Mouse (Mus musculus): Measurements from ENCODE around the gene Sbno1. TPM values are rescaled to one million over a fixed set of nuclear protein-coding genes. Genes with fewer than 3 reads are reported as not detected.

Sbno1 gene
- polyA plus RNA-seq, 1 experiment from 2014 or later, result 102 TPM

GRCm38 (mm10) chr5:124456762-124457161 is 31.0 kb upstream of the Sbno1 start:
- 95% methylated on average over 6 of the region's 6 CpGs for WGBS
- no peak overlapping the region for H3K27ac ChIP-seq (ENCODE audit: low read depth, low read length)
- H3K4me3 ChIP-seq (ENCODE audit: low read depth, low read length), result no peak overlapping the region
- H3K4me2 ChIP-seq (ENCODE audit: low read depth, low read length), result no peak overlapping the region
- no peaks in the 10 kb centered on the region for H3K27me3 ChIP-seq (ENCODE audit: control insufficient read depth, insufficient read depth, low read length)
- ATAC-seq (ENCODE audit: low read depth), result no peak
- no peaks in the 10 kb centered on the region for H3K4me1 ChIP-seq (ENCODE audit: control insufficient read depth, insufficient read depth, low read length)
- H3K9me3 ChIP-seq (ENCODE audit: control insufficient read depth, low read length), result no peaks in the 10 kb centered on the region
- no peak overlapping the region for H3K9ac ChIP-seq (replicated peaks; ENCODE audit: low read depth, low read length)
- peaks cover 73% of the 10 kb centered on the region for H3K36me3 ChIP-seq (ENCODE audit: control insufficient read depth, insufficient read depth, low read length)

GRCm38 (mm10) chr5:124454082-124454419 is 28.2 kb upstream of the Sbno1 start:
- Histone ChIP-seq H3K4me3 (ENCODE audit: low read depth, low read length) (no peak overlapping the region), H3K4me2 (ENCODE audit: low read depth, low read length) (no peak overlapping the region), H3K9me3 (ENCODE audit: control insufficient read depth, low read length) (no peaks in the 10 kb centered on the region), H3K4me1 (ENCODE audit: control insufficient read depth, insufficient read depth, low read length) (no peaks in the 10 kb centered on the region), H3K9ac (replicated peaks; ENCODE audit: low read depth, low read length) (no peak overlapping the region), H3K27ac (ENCODE audit: low read depth, low read length) (no peak overlapping the region), H3K27me3 (ENCODE audit: control insufficient read depth, insufficient read depth, low read length) (no peaks in the 10 kb centered on the region), H3K36me3 (ENCODE audit: control insufficient read depth, insufficient read depth, low read length) (peaks cover 82% of the 10 kb centered on the region)
- 95% methylated on average over 1 of the region's 1 CpGs for WGBS
- ATAC-seq (ENCODE audit: low read depth), result no peak

- Histone ChIP-seq H3K27me3 (ENCODE audit: control insufficient read depth, insufficient read depth, low read length) (no peaks in the 10 kb centered on the region), H3K9ac (replicated peaks; ENCODE audit: low read depth, low read length) (0 out of 2 replicates have a peak overlapping the region, but pooled peaks have one; percentile 21), H3K9me3 (ENCODE audit: control insufficient read depth, low read length) (no peaks in the 10 kb centered on the region), H3K4me1 (ENCODE audit: control insufficient read depth, insufficient read depth, low read length) (no peaks in the 10 kb centered on the region), H3K27ac (ENCODE audit: low read depth, low read length) (no peak overlapping the region), H3K36me3 (ENCODE audit: control insufficient read depth, insufficient read depth, low read length) (peaks cover 82% of the 10 kb centered on the region), H3K4me2 (ENCODE audit: low read depth, low read length) (no peak overlapping the region), H3K4me3 (ENCODE audit: low read depth, low read length) (no peak overlapping the region)
- ATAC-seq (ENCODE audit: low read depth), result no peak
- 92% methylated on average over 13 of the region's 13 CpGs for WGBS
Observed at GRCm38 (mm10) chr5:124453339-124454081, 27.7 kb upstream of the Sbno1 start.

GRCm38 (mm10) chr5:124452494-124453228 is 26.9 kb upstream of the Sbno1 start:
- Histone ChIP-seq H3K27me3 (ENCODE audit: control insufficient read depth, insufficient read depth, low read length) (no peaks in the 10 kb centered on the region), H3K4me3 (ENCODE audit: low read depth, low read length) (no peak overlapping the region), H3K9ac (replicated peaks; ENCODE audit: low read depth, low read length) (0 out of 2 replicates have a peak overlapping the region, but pooled peaks have one; percentile 21), H3K36me3 (ENCODE audit: control insufficient read depth, insufficient read depth, low read length) (peaks cover 85% of the 10 kb centered on the region), H3K4me1 (ENCODE audit: control insufficient read depth, insufficient read depth, low read length) (no peaks in the 10 kb centered on the region), H3K4me2 (ENCODE audit: low read depth, low read length) (no peak overlapping the region), H3K27ac (ENCODE audit: low read depth, low read length) (no peak overlapping the region), H3K9me3 (ENCODE audit: control insufficient read depth, low read length) (no peaks in the 10 kb centered on the region)
- 85% methylated on average over 15 of the region's 15 CpGs for WGBS
- no peak for ATAC-seq (ENCODE audit: low read depth)

- 89% methylated on average over 16 of the region's 16 CpGs for WGBS
- Histone ChIP-seq H3K4me3 (ENCODE audit: low read depth, low read length) (no peak overlapping the region), H3K4me1 (ENCODE audit: control insufficient read depth, insufficient read depth, low read length) (peaks cover 9% of the 10 kb centered on the region), H3K4me2 (ENCODE audit: low read depth, low read length) (no peak overlapping the region), H3K9me3 (ENCODE audit: control insufficient read depth, low read length) (no peaks in the 10 kb centered on the region), H3K36me3 (ENCODE audit: control insufficient read depth, insufficient read depth, low read length) (peaks cover 72% of the 10 kb centered on the region), H3K9ac (replicated peaks; ENCODE audit: low read depth, low read length) (no peak overlapping the region), H3K27ac (ENCODE audit: low read depth, low read length) (no peak overlapping the region), H3K27me3 (ENCODE audit: control insufficient read depth, insufficient read depth, low read length) (no peaks in the 10 kb centered on the region)
- ATAC-seq (ENCODE audit: low read depth), result no peak
Observed at GRCm38 (mm10) chr5:124450641-124451340, 25.0 kb upstream of the Sbno1 start.

- no peak overlapping the region for H3K27ac ChIP-seq (ENCODE audit: low read depth, low read length)
- H3K9me3 ChIP-seq (ENCODE audit: control insufficient read depth, low read length), result no peaks in the 10 kb centered on the region
- H3K4me3 ChIP-seq (ENCODE audit: low read depth, low read length), result no peak overlapping the region
- no peak for ATAC-seq (ENCODE audit: low read depth)
- H3K27me3 ChIP-seq (ENCODE audit: control insufficient read depth, insufficient read depth, low read length), result no peaks in the 10 kb centered on the region
- WGBS, result 94% methylated on average over 7 of the region's 7 CpGs
- no peak overlapping the region for H3K9ac ChIP-seq (replicated peaks; ENCODE audit: low read depth, low read length)
- peaks cover 9% of the 10 kb centered on the region for H3K4me1 ChIP-seq (ENCODE audit: control insufficient read depth, insufficient read depth, low read length)
- H3K4me2 ChIP-seq (ENCODE audit: low read depth, low read length), result no peak overlapping the region
- peaks cover 70% of the 10 kb centered on the region for H3K36me3 ChIP-seq (ENCODE audit: control insufficient read depth, insufficient read depth, low read length)
Observed at GRCm38 (mm10) chr5:124450051-124450450, 24.2 kb upstream of the Sbno1 start.

- Histone ChIP-seq H3K4me1 (ENCODE audit: control insufficient read depth, insufficient read depth, low read length) (peaks cover 13% of the 10 kb centered on the region), H3K9ac (replicated peaks; ENCODE audit: low read depth, low read length) (no peak overlapping the region), H3K9me3 (ENCODE audit: control insufficient read depth, low read length) (no peaks in the 10 kb centered on the region), H3K27ac (ENCODE audit: low read depth, low read length) (no peak overlapping the region), H3K4me3 (ENCODE audit: low read depth, low read length) (no peak overlapping the region), H3K4me2 (ENCODE audit: low read depth, low read length) (no peak overlapping the region), H3K27me3 (ENCODE audit: control insufficient read depth, insufficient read depth, low read length) (no peaks in the 10 kb centered on the region), H3K36me3 (ENCODE audit: control insufficient read depth, insufficient read depth, low read length) (peaks cover 64% of the 10 kb centered on the region)
- no peak for ATAC-seq (ENCODE audit: low read depth)
- 72% methylated on average over 6 of the region's 6 CpGs for WGBS
Observed at GRCm38 (mm10) chr5:124449494-124449893, 23.7 kb upstream of the Sbno1 start.

GRCm38 (mm10) chr5:124446301-124446881 is 20.6 kb upstream of the Sbno1 start:
- H3K4me2 ChIP-seq (ENCODE audit: low read depth, low read length), result peak overlapping the region; percentile 93
- H3K4me1 ChIP-seq (ENCODE audit: control insufficient read depth, insufficient read depth, low read length), result peaks cover 14% of the 10 kb centered on the region
- H3K9me3 ChIP-seq (ENCODE audit: control insufficient read depth, low read length), result no peaks in the 10 kb centered on the region
- peak overlapping the region; percentile 93 for H3K9ac ChIP-seq (replicated peaks; ENCODE audit: low read depth, low read length)
- 4% methylated on average over 15 of the region's 15 CpGs for WGBS
- peaks cover 37% of the 10 kb centered on the region for H3K36me3 ChIP-seq (ENCODE audit: control insufficient read depth, insufficient read depth, low read length)
- peak overlapping the region; percentile 84 for H3K4me3 ChIP-seq (ENCODE audit: low read depth, low read length)
- no peaks in the 10 kb centered on the region for H3K27me3 ChIP-seq (ENCODE audit: control insufficient read depth, insufficient read depth, low read length)
- H3K27ac ChIP-seq (ENCODE audit: low read depth, low read length), result no peak overlapping the region
- ATAC-seq (ENCODE audit: low read depth), result no peak
